Mouse (Mus musculus): ENCODE measurements around the gene Tomm20. TPM values are rescaled to one million over a fixed set of nuclear protein-coding genes. Genes with fewer than 3 reads are reported as not detected.

Gene Tomm20
- polyA plus RNA-seq, 1 experiment, result 242 TPM

- H3K27ac ChIP-seq (replicated peaks; ENCODE audit: low read depth, low read length), result no peak overlapping the region
These were observed 10.3 kb downstream of the Tomm20 start for GRCm38 (mm10) chr8:126935387-126935786.

GRCm38 (mm10) chr8:126932656-126933055 is 13.0 kb downstream of the Tomm20 start:
- Histone ChIP-seq H3K27ac (replicated peaks; ENCODE audit: low read depth, low read length) (peak overlapping the region; percentile 61), H3K4me1 (ENCODE audit: control insufficient read depth, insufficient read depth, insufficient read length, low read length) (peaks cover 12% of the 10 kb centered on the region), H3K4me3 (ENCODE audit: insufficient read depth, low read depth, low read length) (no peak overlapping the region)

More at GRCm38 (mm10) chr8:126935387-126935786, 10.3 kb downstream of the Tomm20 start:
- H3K4me3 ChIP-seq (ENCODE audit: insufficient read depth, low read depth, low read length), result no peak overlapping the region
- 0 out of 2 replicates have a peak, but pooled peaks cover 3% of the 10 kb centered on the region for H3K4me1 ChIP-seq (ENCODE audit: control insufficient read depth, insufficient read depth, insufficient read length, low read length)

- peak overlapping the region; percentile 61 for H3K27ac ChIP-seq (replicated peaks; ENCODE audit: low read depth, low read length)
- H3K4me1 ChIP-seq (ENCODE audit: control insufficient read depth, insufficient read depth, insufficient read length, low read length), result peaks cover 12% of the 10 kb centered on the region
- H3K4me3 ChIP-seq (ENCODE audit: insufficient read depth, low read depth, low read length), result no peak overlapping the region
These were observed 13.4 kb downstream of the Tomm20 start for GRCm38 (mm10) chr8:126932249-126932648.

- Histone ChIP-seq H3K4me3 (ENCODE audit: insufficient read depth, low read depth, low read length) (no peak overlapping the region), H3K4me1 (ENCODE audit: control insufficient read depth, insufficient read depth, insufficient read length, low read length) (peaks cover 12% of the 10 kb centered on the region), H3K27ac (replicated peaks; ENCODE audit: low read depth, low read length) (peak overlapping the region; percentile 35; the same call in 1 of the 2 replicates)
These were observed 13.9 kb downstream of the Tomm20 start for GRCm38 (mm10) chr8:126931720-126932119.

GRCm38 (mm10) chr8:126929607-126930161 is 16.0 kb downstream of the Tomm20 start:
- peaks cover 12% of the 10 kb centered on the region for H3K4me1 ChIP-seq (ENCODE audit: control insufficient read depth, insufficient read depth, insufficient read length, low read length)
- H3K4me3 ChIP-seq (ENCODE audit: insufficient read depth, low read depth, low read length), result no peak overlapping the region
- H3K27ac ChIP-seq (replicated peaks; ENCODE audit: low read depth, low read length), result peak overlapping the region; percentile 69

GRCm38 (mm10) chr8:126928755-126929505 is 16.7 kb downstream of the Tomm20 start:
- H3K4me3 ChIP-seq (ENCODE audit: insufficient read depth, low read depth, low read length), result no peak overlapping the region
- H3K27ac ChIP-seq (replicated peaks; ENCODE audit: low read depth, low read length), result peak overlapping the region; percentile 21
- H3K4me1 ChIP-seq (ENCODE audit: control insufficient read depth, insufficient read depth, insufficient read length, low read length), result peaks cover 12% of the 10 kb centered on the region

GRCm38 (mm10) chr8:126928028-126928427 is 17.6 kb downstream of the Tomm20 start:
- no peak overlapping the region for H3K4me3 ChIP-seq (ENCODE audit: insufficient read depth, low read depth, low read length)
- H3K4me1 ChIP-seq (ENCODE audit: control insufficient read depth, insufficient read depth, insufficient read length, low read length), result peaks cover 12% of the 10 kb centered on the region
- no peak overlapping the region for H3K27ac ChIP-seq (replicated peaks; ENCODE audit: low read depth, low read length)

GRCm38 (mm10) chr8:126927058-126927457 is 18.6 kb downstream of the Tomm20 start:
- Histone ChIP-seq H3K4me3 (ENCODE audit: insufficient read depth, low read depth, low read length) (no peak overlapping the region), H3K27ac (replicated peaks; ENCODE audit: low read depth, low read length) (no peak overlapping the region), H3K4me1 (ENCODE audit: control insufficient read depth, insufficient read depth, insufficient read length, low read length) (peaks cover 9% of the 10 kb centered on the region)

GRCm38 (mm10) chr8:126922981-126923380 is 22.7 kb downstream of the Tomm20 start:
- peaks cover 10% of the 10 kb centered on the region for H3K4me1 ChIP-seq (ENCODE audit: control insufficient read depth, insufficient read depth, insufficient read length, low read length)
- H3K27ac ChIP-seq (replicated peaks; ENCODE audit: low read depth, low read length), result no peak overlapping the region
- no peak overlapping the region for H3K4me3 ChIP-seq (ENCODE audit: insufficient read depth, low read depth, low read length)

GRCm38 (mm10) chr8:126921432-126921831 is 24.2 kb downstream of the Tomm20 start:
- peaks cover 12% of the 10 kb centered on the region for H3K4me1 ChIP-seq (ENCODE audit: control insufficient read depth, insufficient read depth, insufficient read length, low read length)
- no peak overlapping the region for H3K27ac ChIP-seq (replicated peaks; ENCODE audit: low read depth, low read length)
- no peak overlapping the region for H3K4me3 ChIP-seq (ENCODE audit: insufficient read depth, low read depth, low read length)

GRCm38 (mm10) chr8:126920845-126921244 is 24.8 kb downstream of the Tomm20 start:
- peaks cover 12% of the 10 kb centered on the region for H3K4me1 ChIP-seq (ENCODE audit: control insufficient read depth, insufficient read depth, insufficient read length, low read length)
- peak overlapping the region; percentile 35 for H3K27ac ChIP-seq (replicated peaks; ENCODE audit: low read depth, low read length)
- no peak overlapping the region for H3K4me3 ChIP-seq (ENCODE audit: insufficient read depth, low read depth, low read length)

GRCm38 (mm10) chr8:126920386-126920785 is 25.3 kb downstream of the Tomm20 start:
- H3K27ac ChIP-seq (replicated peaks; ENCODE audit: low read depth, low read length), result peak overlapping the region; percentile 35
- H3K4me1 ChIP-seq (ENCODE audit: control insufficient read depth, insufficient read depth, insufficient read length, low read length), result peaks cover 12% of the 10 kb centered on the region
- no peak overlapping the region for H3K4me3 ChIP-seq (ENCODE audit: insufficient read depth, low read depth, low read length)

- Histone ChIP-seq H3K27ac (replicated peaks; ENCODE audit: low read depth, low read length) (peak overlapping the region; percentile 19; the same call in 1 of the 2 replicates), H3K4me3 (ENCODE audit: insufficient read depth, low read depth, low read length) (no peak overlapping the region)
These were observed 25.9 kb downstream of the Tomm20 start for GRCm38 (mm10) chr8:126919703-126920102.

GRCm38 (mm10) chr8:126919255-126919654 is 26.4 kb downstream of the Tomm20 start:
- H3K27ac ChIP-seq (replicated peaks; ENCODE audit: low read depth, low read length), result 0 out of 2 replicates have a peak overlapping the region, but pooled peaks have one; percentile 19
- peaks cover 19% of the 10 kb centered on the region for H3K4me1 ChIP-seq (ENCODE audit: control insufficient read depth, insufficient read depth, insufficient read length, low read length)
- no peak overlapping the region for H3K4me3 ChIP-seq (ENCODE audit: insufficient read depth, low read depth, low read length)

More at GRCm38 (mm10) chr8:126919703-126920102, 25.9 kb downstream of the Tomm20 start:
- H3K4me1 ChIP-seq (ENCODE audit: control insufficient read depth, insufficient read depth, insufficient read length, low read length), result peaks cover 15% of the 10 kb centered on the region

GRCm38 (mm10) chr8:126918356-126918755 is 27.3 kb downstream of the Tomm20 start:
- H3K4me1 ChIP-seq (ENCODE audit: control insufficient read depth, insufficient read depth, insufficient read length, low read length), result peaks cover 21% of the 10 kb centered on the region
- H3K27ac ChIP-seq (replicated peaks; ENCODE audit: low read depth, low read length), result no peak overlapping the region
- no peak overlapping the region for H3K4me3 ChIP-seq (ENCODE audit: insufficient read depth, low read depth, low read length)

Data from brown adipose tissue, adult 24 weeks (tissue).